Mouse (Mus musculus) mesoderm, embryonic 11.5 days (tissue): ENCODE results near the gene Tmbim1.
"Not testable (repeated sequence)": the region's sequence is repeated elsewhere in the genome, so short reads cannot be mapped to it uniquely, and the experiment has no call there.

Experiments used
- DNase-seq: peaks from one replicate; pipeline ENCODE4 v3.0.0-alpha.2; 2012; ENCODE audit warnings: low read depth, low spot score

Tmbim1 gene

GRCm38 (mm10) chr1:74295456-74296171 lies 9.8 kb downstream of the Tmbim1 start:
- peak; percentile 66 for DNase-seq

DNA sequence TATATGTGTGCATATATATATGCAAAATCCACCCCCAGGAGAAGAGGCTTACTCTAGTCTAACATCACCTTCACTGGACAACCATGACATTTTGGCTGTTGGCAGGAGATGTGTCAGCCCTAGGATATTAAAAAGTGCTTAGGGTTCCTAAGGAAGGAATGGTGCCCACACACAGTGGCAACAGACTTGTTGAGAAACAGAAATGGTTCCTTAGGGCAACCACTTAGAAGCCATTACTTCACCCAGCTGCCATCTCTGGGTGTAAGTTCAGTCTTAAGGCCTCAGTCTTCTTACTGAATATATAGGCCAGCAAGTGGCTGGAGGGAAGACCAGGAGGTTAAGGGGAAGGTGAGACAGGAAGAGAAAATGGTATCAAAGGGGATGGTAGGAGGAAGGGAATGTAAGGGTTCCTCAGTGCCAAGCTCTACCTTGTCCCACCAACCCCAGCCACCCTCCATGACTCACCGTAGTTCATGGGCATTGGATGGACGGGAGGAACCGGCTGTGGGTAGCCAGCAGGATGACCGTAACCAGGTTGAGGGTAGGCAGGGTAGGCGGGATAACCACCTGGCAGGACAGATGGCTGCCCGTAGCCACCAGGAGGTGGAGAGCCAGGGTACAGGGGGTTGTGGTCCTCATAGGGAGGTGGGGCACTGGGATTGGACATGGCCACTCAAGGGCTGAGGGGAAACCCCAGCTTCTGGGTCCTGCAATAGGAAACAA lies 10.5 kb downstream of the Tmbim1 start:
- DNase-seq: no peak

GRCm38 (mm10) chr1:74294090-74294643 lies 11.3 kb downstream of the Tmbim1 start:
- no peak for DNase-seq

DNA sequence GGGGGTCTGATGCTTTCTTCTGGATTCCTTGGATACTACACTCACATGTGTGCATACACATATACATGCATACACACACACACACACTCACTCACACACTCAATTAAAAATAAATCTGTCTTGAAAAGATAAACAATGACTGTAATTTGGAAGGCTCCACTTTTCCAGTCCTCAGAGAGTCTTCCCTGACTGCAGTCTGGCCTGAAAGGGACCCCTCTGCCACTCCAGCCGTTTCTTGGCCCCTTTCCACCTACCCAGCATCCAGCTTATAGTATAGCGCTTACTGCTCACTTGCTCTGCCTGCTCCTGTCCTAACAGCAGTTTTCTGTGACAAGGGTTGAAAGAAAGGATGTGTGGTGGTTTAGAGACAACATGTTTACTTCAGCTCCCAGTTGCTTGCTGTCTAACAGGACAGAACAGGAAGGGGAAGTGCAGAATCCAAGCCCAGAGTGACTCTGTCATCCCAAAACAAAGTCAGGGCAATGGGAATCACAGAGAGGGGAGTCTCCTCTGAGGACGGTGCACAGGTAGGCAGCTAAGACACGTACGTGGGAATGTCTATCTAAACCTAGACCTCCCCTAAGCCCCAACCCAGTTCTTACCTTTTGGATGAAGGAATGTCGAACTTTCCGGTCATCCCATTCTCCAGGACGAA lies 12.0 kb downstream of the Tmbim1 start:
- DNase-seq: no peak

DNA sequence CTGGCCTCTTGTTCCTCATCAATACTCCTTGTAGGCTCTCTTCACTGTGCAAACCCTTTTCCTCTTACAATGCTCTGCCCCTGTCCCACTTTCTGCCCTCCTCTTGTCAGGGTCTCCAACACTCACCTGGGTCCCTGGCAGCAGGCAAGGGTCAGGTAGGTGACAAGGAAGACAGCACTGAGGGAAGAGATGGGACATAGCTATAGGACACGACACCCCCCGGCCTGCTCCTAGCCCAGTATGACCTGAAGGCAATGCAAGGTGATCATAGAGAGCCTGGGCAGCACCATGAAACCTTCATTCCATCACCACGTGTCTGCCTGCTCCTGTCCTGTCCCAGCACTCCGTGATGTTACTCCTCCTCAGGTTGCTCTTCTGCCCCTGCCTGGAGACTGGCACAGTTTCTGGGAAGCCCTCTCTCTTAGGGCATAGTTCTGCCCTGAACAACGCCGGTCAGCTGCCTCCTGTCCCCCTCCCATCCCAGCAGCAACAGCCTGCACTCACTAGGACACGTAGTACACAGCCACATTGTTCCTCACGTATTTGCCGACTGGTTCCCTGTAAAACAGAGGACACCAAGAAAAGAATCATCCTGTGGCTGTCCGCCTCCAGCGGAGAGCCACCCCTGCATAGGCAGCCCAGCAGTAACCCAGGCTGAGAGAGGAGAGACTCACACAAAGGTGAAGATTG lies 12.9 kb downstream of the Tmbim1 start:
- DNase-seq: no peak

GRCm38 (mm10) chr1:74290141-74290540 lies 15.3 kb downstream of the Tmbim1 start:
- DNase-seq: no peak

DNA sequence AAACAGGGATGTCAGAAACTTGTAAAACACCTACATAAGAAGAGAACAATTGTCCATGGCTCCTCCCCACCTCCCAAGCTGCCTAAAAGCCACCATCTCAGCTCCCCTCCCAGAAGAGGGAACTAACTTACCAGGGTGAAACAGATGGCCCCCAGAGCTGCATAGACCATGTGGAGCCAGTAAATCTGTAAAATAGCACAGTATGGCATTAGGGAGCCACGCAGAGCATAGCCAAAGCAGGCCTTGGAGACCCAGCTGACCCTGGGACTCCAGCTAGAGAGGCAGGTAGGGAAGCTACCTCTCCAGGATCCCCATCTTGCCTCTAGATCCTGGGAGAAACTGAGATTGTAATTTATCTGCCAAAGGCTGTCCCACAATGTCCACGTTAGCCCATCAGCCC lies 15.7 kb downstream of the Tmbim1 start:
- no peak for DNase-seq

DNA sequence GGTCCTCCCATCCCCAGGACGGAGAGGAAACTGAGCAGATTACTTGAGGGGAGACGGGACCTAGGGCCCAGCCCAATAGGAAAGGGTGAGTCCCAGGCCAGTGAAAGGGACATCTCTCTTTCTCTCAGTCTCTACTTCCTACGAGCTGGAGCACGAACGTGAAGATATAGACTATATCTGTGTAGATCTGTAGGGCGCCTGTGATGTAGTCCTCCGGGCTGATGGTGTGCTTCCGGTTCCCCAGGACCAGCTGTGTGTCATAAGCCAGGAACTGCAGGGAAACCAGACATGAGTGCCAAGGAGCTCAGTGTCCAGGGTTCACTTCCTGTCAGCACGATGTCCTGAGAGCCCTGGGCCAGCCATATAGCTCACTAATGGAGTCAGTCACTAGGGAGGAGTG lies 16.2 kb downstream of the Tmbim1 start:
- no peak for DNase-seq

GRCm38 (mm10) chr1:74288327-74288726 lies 17.1 kb downstream of the Tmbim1 start:
- no peak for DNase-seq

DNA sequence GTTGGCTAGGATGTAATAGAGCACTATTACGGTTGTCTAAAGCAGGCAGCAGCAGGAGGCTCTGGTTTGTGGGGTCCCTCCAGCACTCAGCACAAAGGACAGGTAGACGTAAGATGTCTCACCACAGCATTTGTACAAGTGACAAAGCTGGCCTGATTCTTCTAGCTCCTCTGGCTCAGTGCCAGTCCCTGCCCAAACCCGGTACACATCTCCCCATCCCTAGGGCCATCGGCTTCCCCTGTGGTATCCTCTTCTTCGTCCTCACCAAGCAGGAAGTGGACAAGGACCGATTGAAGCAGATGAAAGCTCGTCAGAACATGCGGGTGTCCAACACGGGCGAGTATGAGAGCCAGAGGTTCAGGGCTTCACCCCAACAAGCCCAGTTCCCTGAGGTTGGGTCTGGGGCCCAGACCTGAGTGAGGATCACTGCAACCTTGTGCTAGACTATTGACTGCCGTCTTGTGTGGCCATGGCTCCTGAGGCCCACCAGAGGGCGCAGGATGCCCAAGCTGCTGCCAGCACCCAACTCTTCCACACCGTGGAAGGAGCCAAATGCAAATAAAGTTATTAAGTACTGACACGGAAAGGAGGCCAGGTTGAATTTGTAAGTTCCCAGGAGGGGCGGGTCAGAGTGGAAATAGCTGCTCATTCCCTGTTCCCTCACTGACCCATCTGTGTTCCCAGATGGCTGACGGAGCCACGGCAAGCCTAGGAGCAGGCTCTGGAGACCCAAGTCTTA lies 18.4 kb downstream of the Tmbim1 start:
- DNase-seq: not testable (repeated sequence)

DNA sequence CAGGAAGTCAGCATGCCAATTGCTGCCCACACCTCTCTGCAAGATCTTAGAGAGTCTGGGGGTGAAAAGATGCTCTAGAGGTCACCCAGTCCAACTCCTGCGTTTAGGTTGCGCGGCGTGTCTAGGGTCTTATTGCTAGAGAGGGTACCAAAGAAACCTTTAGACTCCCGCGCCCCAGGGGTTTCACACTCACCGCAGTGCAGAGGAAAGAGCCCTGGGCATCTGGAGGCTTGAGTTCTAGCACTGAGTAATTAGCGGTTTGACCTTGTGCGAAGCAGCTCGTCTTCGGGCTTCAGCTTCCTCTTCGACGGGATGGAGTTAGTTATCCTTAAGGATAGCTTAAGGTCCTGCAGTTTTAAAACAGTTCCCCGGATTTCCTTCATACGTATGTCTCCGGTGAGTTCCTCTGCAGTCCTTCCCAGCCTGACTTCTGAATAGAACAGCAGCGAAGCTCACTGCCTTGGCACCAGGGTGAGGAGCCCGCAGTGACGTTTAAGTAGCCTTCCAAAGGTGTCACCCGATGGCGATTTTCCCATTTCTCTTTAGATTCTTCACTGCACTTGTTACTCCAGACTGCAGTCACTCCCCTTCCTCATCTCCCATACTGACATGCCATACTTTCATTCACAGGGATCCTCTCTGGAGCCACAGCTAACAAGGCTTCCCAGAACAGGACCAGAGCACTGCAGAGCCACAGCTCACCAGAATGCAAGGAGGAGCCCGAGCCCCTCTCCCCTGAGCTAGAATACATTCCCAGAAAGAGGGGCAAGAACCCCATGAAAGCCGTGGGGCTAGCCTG lies 20.0 kb downstream of the Tmbim1 start:
- no peak for DNase-seq

GRCm38 (mm10) chr1:74284543-74285160 lies 20.8 kb downstream of the Tmbim1 start, which contains the start of the genes Aamp and Pnkd:
Gene Aamp, minus strand, starts transcription at chr1:74284738.
Gene Pnkd, plus strand, starts transcription at chr1:74284930.
- peak; percentile 100 for DNase-seq

DNA sequence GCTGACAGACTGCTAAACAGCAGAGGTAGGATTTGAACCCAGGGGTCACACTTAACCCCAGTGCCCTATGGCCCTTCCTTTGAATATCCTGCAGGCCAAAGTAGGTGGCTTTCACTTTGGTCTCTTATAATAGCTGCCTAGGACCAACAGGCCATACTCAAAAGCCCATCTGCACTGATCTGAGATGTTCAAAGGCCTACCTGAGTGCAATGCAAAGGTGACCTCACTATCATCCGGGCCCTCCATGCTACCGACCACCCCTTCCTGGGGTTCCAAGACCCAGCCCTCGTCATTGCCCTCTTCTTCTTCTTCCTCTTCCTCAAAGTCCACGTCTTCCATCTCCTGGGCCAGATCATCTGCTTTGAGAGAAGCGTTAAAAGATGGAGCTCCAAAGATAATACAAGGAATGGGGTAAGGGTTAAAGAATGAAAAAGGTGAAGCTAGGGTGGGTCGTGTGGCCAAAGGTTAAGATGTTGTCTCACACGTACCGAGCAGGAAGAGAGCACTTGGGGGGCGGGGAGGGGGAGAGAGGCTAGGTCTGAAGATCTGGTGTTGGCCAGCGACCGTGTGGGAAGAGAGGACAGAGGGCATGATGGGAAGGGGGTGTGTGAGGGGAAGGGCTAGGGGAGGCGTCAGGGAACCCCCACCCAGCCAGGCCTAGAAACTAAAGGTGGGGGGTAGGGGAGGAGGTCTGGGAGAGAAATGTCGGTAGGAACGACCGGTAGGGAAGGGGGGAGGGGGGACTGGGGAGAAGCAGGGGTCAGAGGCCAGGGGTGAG lies 21.5 kb downstream of the Tmbim1 start:
- peak; percentile 53 for DNase-seq

GRCm38 (mm10) chr1:74282896-74283625 lies 22.4 kb downstream of the Tmbim1 start:
- no peak for DNase-seq

DNA sequence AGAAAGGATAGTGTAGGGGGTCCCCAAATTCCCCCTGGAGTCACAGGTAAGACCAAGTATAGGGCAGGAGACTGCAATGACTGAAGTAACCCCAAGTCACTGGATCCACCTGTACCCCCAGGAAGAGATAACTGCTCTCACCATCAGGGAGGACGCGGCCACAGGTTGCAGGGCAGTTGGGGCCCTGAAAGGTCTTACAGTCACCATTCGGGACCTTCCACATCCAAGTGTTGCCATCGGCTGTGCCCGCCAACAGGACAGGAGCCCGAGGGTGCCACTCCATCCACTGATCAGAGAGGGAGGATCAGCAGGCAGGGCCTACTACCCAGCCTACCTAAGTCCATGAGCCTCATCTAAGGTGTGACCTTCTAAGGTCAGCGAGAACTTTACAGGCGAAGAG lies 23.5 kb downstream of the Tmbim1 start:
- no peak for DNase-seq

DNA sequence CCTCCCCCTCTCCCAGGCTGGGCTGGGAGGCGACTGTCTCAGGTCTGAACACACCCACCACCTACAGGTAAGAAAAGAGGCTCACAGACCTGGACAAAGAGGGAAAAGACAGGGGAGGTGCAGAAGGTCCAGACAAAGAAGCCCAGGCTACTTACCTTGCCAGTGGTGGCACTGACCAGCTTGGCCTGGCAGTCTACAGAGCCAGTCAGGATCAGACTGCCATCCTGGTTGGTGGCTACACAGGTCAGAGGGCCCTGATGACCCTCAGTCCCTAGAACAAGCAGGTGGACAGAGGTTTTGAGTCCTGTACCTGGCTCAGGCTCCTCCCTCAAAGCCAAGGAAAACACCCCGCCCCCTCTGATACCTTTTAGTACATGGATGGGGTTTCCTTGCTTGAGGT lies 24.1 kb downstream of the Tmbim1 start:
- no peak for DNase-seq

- no peak for DNase-seq
These were observed 24.7 kb downstream of the Tmbim1 start for GRCm38 (mm10) chr1:74280591-74281325.

- DNase-seq: no peak
These were observed 26.4 kb downstream of the Tmbim1 start for GRCm38 (mm10) chr1:74278988-74279387.
